Comparison of ENCODE assay signal across 13 mouse cellular contexts in genomic region chr15:102963671-102964640, GRCm38 (mm10). TPM values are rescaled to one million over a fixed set of nuclear protein-coding genes. Genes with fewer than 3 reads are reported as not detected.
DNase-seq lines count a peak whose midpoint lies in the region; ATAC-seq and TF ChIP-seq lines count a peak whose summit lies in the region.
"Had no signal": no experiment of that assay in that cellular context is flagged by ENCODE, and none has a peak within 500 bp of the region (broad histone marks: within the 10 kb centered on the region; RNA-seq: fewer than 3 reads in every experiment).

No protein-coding gene starts in this region.

- intact Hi-C loops in gastrocnemius, postnatal 36 days (cut with DNase I) = loop anchor here (2.0 kb wide), 2 partner anchors 13 to 343 kb away; partner anchors contain the start of gene Hoxc9
- intact Hi-C loops in left cerebral cortex, postnatal 10 days (cut with DNase I) = no loop called here

- H3K4me2 ChIP-seq in forebrain, postnatal 0 days (ENCODE audit: low read depth) = no peak overlapping the region
- H3K4me2 ChIP-seq in forebrain, embryonic 16.5 days (ENCODE audit: low read length) = no peak overlapping the region
- peak overlapping the region; percentile 34 for H3K4me2 ChIP-seq in limb, embryonic 15.5 days
- H3K4me2 ChIP-seq: lung, embryonic 15.5 days had no signal

- no peaks in the 10 kb centered on the region for H3K4me1 ChIP-seq in forebrain, postnatal 0 days (ENCODE audit: insufficient read depth)
- no peaks in the 10 kb centered on the region; the same call in 1 of the 2 replicates for H3K4me1 ChIP-seq in forebrain, embryonic 16.5 days (replicated peaks; ENCODE audit: control insufficient read depth, insufficient read depth, low read length)
- peaks cover 59% of the 10 kb centered on the region for H3K4me1 ChIP-seq in E14TG2a.4 (replicated peaks; ENCODE audit: low read depth, low read length)
- H3K4me1 ChIP-seq in limb, embryonic 15.5 days = peaks cover 28% of the 10 kb centered on the region

- no peak overlapping the region for H3K4me3 ChIP-seq in forebrain, postnatal 0 days (ENCODE audit: low read depth, low read length)
- no peak overlapping the region for H3K4me3 ChIP-seq in forebrain, embryonic 16.5 days (replicated peaks; ENCODE audit: low read length)
- 0 out of 2 replicates have a peak overlapping the region, but pooled peaks have one; percentile 3 for H3K4me3 ChIP-seq in E14TG2a.4 (replicated peaks; ENCODE audit: low read length)
- H3K4me3 ChIP-seq in limb, embryonic 15.5 days = peak overlapping the region; percentile 14; the same call in 1 of the 2 replicates
- H3K4me3 ChIP-seq: lung, embryonic 15.5 days had no signal

- 2% methylated on average over 28 of the region's 28 CpGs for WGBS in forebrain, postnatal 0 days
- WGBS in forebrain, embryonic 16.5 days = 1% methylated on average over 28 of the region's 28 CpGs
- WGBS in limb, embryonic 15.5 days = 4% methylated on average over 28 of the region's 28 CpGs

- ATAC-seq in forebrain, postnatal 0 days = no peak
- ATAC-seq in forebrain, embryonic 16.5 days = no peak
- ATAC-seq in limb, embryonic 15.5 days (ENCODE audit: insufficient number of reproducible peaks, low FRiP score, low TSS enrichment, low read depth) = no peak
- ATAC-seq in CD4-positive, CD25-positive, alpha-beta regulatory T cell, adult 4 months = no peak

- H3K27ac ChIP-seq in forebrain, postnatal 0 days (ENCODE audit: low read depth, low read length) = no peak overlapping the region
- no peak overlapping the region for H3K27ac ChIP-seq in forebrain, embryonic 16.5 days (ENCODE audit: low read length)
- H3K27ac ChIP-seq in limb, embryonic 15.5 days = no peak overlapping the region
- H3K27ac ChIP-seq: lung, embryonic 15.5 days had no signal

- H3K27me3 ChIP-seq in forebrain, postnatal 0 days (ENCODE audit: insufficient read depth, low read length) = peaks cover 96% of the 10 kb centered on the region
- H3K27me3 ChIP-seq in forebrain, embryonic 16.5 days (replicated peaks; ENCODE audit: control insufficient read depth, insufficient read depth, low read length) = peaks cover 92% of the 10 kb centered on the region
- peaks cover 93% of the 10 kb centered on the region for H3K27me3 ChIP-seq in E14TG2a.4 (ENCODE audit: insufficient read depth, low read length)
- peaks cover 86% of the 10 kb centered on the region for H3K27me3 ChIP-seq in limb, embryonic 15.5 days

- no peaks in the 10 kb centered on the region for H3K9me3 ChIP-seq in forebrain, postnatal 0 days (ENCODE audit: low read length)
- H3K9me3 ChIP-seq in forebrain, embryonic 16.5 days (ENCODE audit: control insufficient read depth, low read length) = no peaks in the 10 kb centered on the region
- no peaks in the 10 kb centered on the region for H3K9me3 ChIP-seq in E14TG2a.4 (ENCODE audit: low read length)
- no peaks in the 10 kb centered on the region for H3K9me3 ChIP-seq in limb, embryonic 15.5 days
- H3K9me3 ChIP-seq: lung, embryonic 15.5 days had no signal

- DNase-seq in forebrain, postnatal 0 days = peak; percentile 55
- peak; percentile 70 to 74 for DNase-seq in gastrocnemius, postnatal 36 days
- no peak for DNase-seq in left cerebral cortex, postnatal 10 days (ENCODE audit: extremely low spot score in 1 of 2, low spot score in 2 of 2)
- no peak for DNase-seq in layer of hippocampus, adult 9-10 months (ENCODE audit: low spot score)
- DNase-seq: right cerebral cortex, adult 18-20 months had no signal

- no peak for TF ChIP-seq CTCF in forebrain, postnatal 0 days (IDR thresholded peaks at IDR 0.05; ENCODE audit: low read depth)
- no peak for TF ChIP-seq CTCF in E14TG2a.4 (conservative IDR thresholded peaks at IDR 0.05; ENCODE audit: low read length)

- no peaks in the 10 kb centered on the region for H3K36me3 ChIP-seq in forebrain, postnatal 0 days (ENCODE audit: insufficient read depth)
- H3K36me3 ChIP-seq in forebrain, embryonic 16.5 days (ENCODE audit: control insufficient read depth, insufficient read depth) = no peaks in the 10 kb centered on the region
- H3K36me3 ChIP-seq in E14TG2a.4 (ENCODE audit: insufficient read depth, low read length) = no peaks in the 10 kb centered on the region
- H3K36me3 ChIP-seq in limb, embryonic 15.5 days = no peaks in the 10 kb centered on the region
- H3K36me3 ChIP-seq: lung, embryonic 15.5 days had no signal

- H3K9ac ChIP-seq in forebrain, postnatal 0 days = no peak overlapping the region
- H3K9ac ChIP-seq in forebrain, embryonic 16.5 days (replicated peaks; ENCODE audit: low read depth, low read length) = no peak overlapping the region
- H3K9ac ChIP-seq in limb, embryonic 15.5 days = no peak overlapping the region
- H3K9ac ChIP-seq: lung, embryonic 15.5 days had no signal

RNA-seq across cellular contexts. Expression of gene Hoxc10, which starts 2.6 kb away (rescaled TPM):
- total RNA-seq in forebrain, postnatal 0 days (2014; rRNA removed) = not detected in 2 replicates
- not detected in 2 replicates for polyA plus RNA-seq in forebrain, postnatal 0 days (2015; fragmentation: Nextera tagmentation; extraction: Ambion mirVana)
- not detected in 2 replicates for polyA plus RNA-seq in forebrain, embryonic 16.5 days (2015; fragmentation: Nextera tagmentation; extraction: Ambion mirVana)
- 10 to 100 TPM; 70.5 to 75.2 TPM for total RNA-seq in gastrocnemius, postnatal 36 days (2021)
- 5.6 and 6.0 TPM in 2 replicates for polyA plus RNA-seq in limb, embryonic 15.5 days (2015; fragmentation: Nextera tagmentation; extraction: Ambion mirVana)
- not detected for total RNA-seq in left cerebral cortex, postnatal 10 days (2021)
- not detected for polyA plus RNA-seq in CD4-positive, CD25-positive, alpha-beta regulatory T cell, adult 4 months (2017; shearing (Covaris generic))
- total RNA-seq: hematopoietic stem cell, adult 5-6 weeks had no signal
- polyA plus RNA-seq: lung, embryonic 15.5 days; thymus, postnatal 0 days had no signal

RNA-seq across cellular contexts. Expression of gene Hoxc5, which starts 3.3 kb away (rescaled TPM):
- total RNA-seq in forebrain, postnatal 0 days (2014; rRNA removed) = not detected in 2 replicates
- polyA plus RNA-seq in forebrain, postnatal 0 days (2015; fragmentation: Nextera tagmentation; extraction: Ambion mirVana) = not detected in 2 replicates
- polyA plus RNA-seq in forebrain, embryonic 16.5 days (2015; fragmentation: Nextera tagmentation; extraction: Ambion mirVana) = not detected in 2 replicates
- total RNA-seq in gastrocnemius, postnatal 36 days (2021) = 1 to 10 TPM; 1.9 to 2.3 TPM
- polyA plus RNA-seq in limb, embryonic 15.5 days (2015; fragmentation: Nextera tagmentation; extraction: Ambion mirVana) = 2.3 TPM in 2 replicates
- not detected for total RNA-seq in left cerebral cortex, postnatal 10 days (2021)
- not detected for polyA plus RNA-seq in CD4-positive, CD25-positive, alpha-beta regulatory T cell, adult 4 months (2017; shearing (Covaris generic))
- total RNA-seq: hematopoietic stem cell, adult 5-6 weeks had no signal

RNA-seq across cellular contexts. Expression of gene Hoxc11, which starts 9.7 kb away (rescaled TPM):
- total RNA-seq in forebrain, postnatal 0 days (2014; rRNA removed) = not detected in 2 replicates
- polyA plus RNA-seq in forebrain, postnatal 0 days (2015; fragmentation: Nextera tagmentation; extraction: Ambion mirVana) = not detected in 2 replicates
- not detected in 2 replicates for polyA plus RNA-seq in forebrain, embryonic 16.5 days (2015; fragmentation: Nextera tagmentation; extraction: Ambion mirVana)
- total RNA-seq in gastrocnemius, postnatal 36 days (2021) = 1 to 10 TPM; 5.6 to 8.1 TPM
- polyA plus RNA-seq in limb, embryonic 15.5 days (2015; fragmentation: Nextera tagmentation; extraction: Ambion mirVana) = 1.5 and 1.7 TPM in 2 replicates
- total RNA-seq in left cerebral cortex, postnatal 10 days (2021) = not detected
- not detected for polyA plus RNA-seq in CD4-positive, CD25-positive, alpha-beta regulatory T cell, adult 4 months (2017; shearing (Covaris generic))
- total RNA-seq: adrenal gland, postnatal 36 days; hematopoietic stem cell, adult 5-6 weeks had no signal
- polyA plus RNA-seq: lung, embryonic 15.5 days had no signal

RNA-seq across cellular contexts. Expression of gene Hoxc9, which starts 12.3 kb away (rescaled TPM):
- not detected in 2 replicates for total RNA-seq in forebrain, postnatal 0 days (2014; rRNA removed)
- not detected in 2 replicates for polyA plus RNA-seq in forebrain, postnatal 0 days (2015; fragmentation: Nextera tagmentation; extraction: Ambion mirVana)
- not detected in 2 replicates for polyA plus RNA-seq in forebrain, embryonic 16.5 days (2015; fragmentation: Nextera tagmentation; extraction: Ambion mirVana)
- total RNA-seq in gastrocnemius, postnatal 36 days (2021) = 1 to 10 TPM; 5.0 to 5.5 TPM
- polyA plus RNA-seq in limb, embryonic 15.5 days (2015; fragmentation: Nextera tagmentation; extraction: Ambion mirVana) = 0.93 and 1.3 TPM in 2 replicates
- not detected for total RNA-seq in left cerebral cortex, postnatal 10 days (2021)
- polyA plus RNA-seq in CD4-positive, CD25-positive, alpha-beta regulatory T cell, adult 4 months (2017; shearing (Covaris generic)) = not detected
- total RNA-seq: hematopoietic stem cell, adult 5-6 weeks had no signal
- polyA plus RNA-seq: lung, embryonic 15.5 days; thymus, postnatal 0 days had no signal

RNA-seq across cellular contexts. Expression of gene Hoxc8, which starts 26.5 kb away (rescaled TPM):
- total RNA-seq in forebrain, postnatal 0 days (2014; rRNA removed) = not detected in 2 replicates
- polyA plus RNA-seq in forebrain, postnatal 0 days (2015; fragmentation: Nextera tagmentation; extraction: Ambion mirVana) = not detected in 2 replicates
- not detected in 2 replicates for polyA plus RNA-seq in forebrain, embryonic 16.5 days (2015; fragmentation: Nextera tagmentation; extraction: Ambion mirVana)
- 1 to 10 TPM; 1.5 to 2.0 TPM for total RNA-seq in gastrocnemius, postnatal 36 days (2021)
- polyA plus RNA-seq in limb, embryonic 15.5 days (2015; fragmentation: Nextera tagmentation; extraction: Ambion mirVana) = 1.5 and 3.0 TPM in 2 replicates
- not detected for total RNA-seq in left cerebral cortex, postnatal 10 days (2021)
- polyA plus RNA-seq in CD4-positive, CD25-positive, alpha-beta regulatory T cell, adult 4 months (2017; shearing (Covaris generic)) = under 1 TPM in 1 of 2 experiments, not detected in 1; 0.43 TPM
- total RNA-seq: hematopoietic stem cell, adult 5-6 weeks had no signal
- polyA plus RNA-seq: lung, embryonic 15.5 days; thymus, postnatal 0 days had no signal

Comparison
In these comparisons a context has a peak if more than half of its experiments do, and no peak if none do; other contexts are left out.
1. DNase-seq: peak in forebrain, postnatal 0 days (single experiment) and gastrocnemius, postnatal 36 days (2 of 2); none in left cerebral cortex, postnatal 10 days (0 of 2) and layer of hippocampus, adult 9-10 months (single experiment).
2. H3K4me3 ChIP-seq: peak in E14TG2a.4 (single experiment) and limb, embryonic 15.5 days (single experiment); none in forebrain, postnatal 0 days (single experiment) and forebrain, embryonic 16.5 days (single experiment).